Mouse (Mus musculus): ENCODE data around the gene Llgl1. TPM values are rescaled to one million over a fixed set of nuclear protein-coding genes. Genes with fewer than 3 reads are reported as not detected.

Llgl1 gene
- 10 to 100 TPM in 1 of 2 experiments, 1 to 10 TPM in 1; 9.7 to 12.8 TPM for polyA plus RNA-seq (2017; shearing (Covaris generic))

DNA sequence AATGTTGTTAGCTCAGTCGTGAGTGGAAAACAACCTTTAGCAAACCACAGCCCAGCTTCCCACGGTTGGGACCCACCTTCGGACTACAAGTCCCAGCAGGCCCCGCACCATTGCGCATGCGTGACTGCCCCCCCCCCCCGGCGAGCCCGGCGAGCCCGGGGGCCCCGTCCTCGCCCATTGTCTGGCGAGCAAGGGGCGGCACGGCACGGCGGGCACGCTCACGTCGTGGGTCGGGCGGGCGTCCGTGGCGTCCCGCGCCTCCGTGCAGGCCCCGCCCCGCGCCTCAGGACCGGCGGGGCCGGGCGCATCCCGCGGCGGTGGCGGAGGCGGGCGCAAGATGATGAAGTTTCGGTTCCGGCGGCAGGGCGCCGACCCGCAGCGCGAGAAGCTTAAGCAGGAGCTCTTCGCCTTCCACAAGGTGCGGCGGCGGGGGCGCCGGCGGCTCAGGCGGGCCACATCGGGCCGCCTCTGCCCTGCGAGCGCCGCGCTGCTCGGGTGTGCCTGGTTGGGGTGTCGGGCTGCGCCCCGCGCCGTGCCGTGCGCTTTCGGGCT lies at the start of gene Llgl1:
Llgl1 (plus strand) TSS at position 200 of the 552 bp plus-strand sequence.
- peak; percentile 85 for ATAC-seq

DNA sequence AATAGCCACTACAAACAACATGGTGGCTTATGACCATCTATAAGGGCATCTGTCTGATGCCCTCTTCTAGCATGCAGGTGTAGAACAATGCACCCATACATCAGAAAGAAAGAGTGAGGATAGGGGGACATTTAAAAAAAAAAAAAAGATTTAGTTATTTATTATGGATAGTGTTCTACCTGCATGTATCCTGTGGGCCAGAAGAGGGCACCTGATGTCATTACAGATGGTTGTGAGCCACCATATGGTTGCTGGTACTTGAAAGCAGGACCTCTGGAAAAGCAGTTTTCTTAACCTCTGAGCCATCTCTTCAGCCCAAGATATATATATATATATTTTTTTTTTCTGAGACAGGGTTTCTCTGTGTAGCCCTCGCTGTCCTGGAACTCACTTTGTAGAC lies 3.4 kb upstream of the Llgl1 start:
- ATAC-seq = no peak

- peak; percentile 47 for ATAC-seq
These were observed 2.0 kb upstream of the Llgl1 start for GRCm38 (mm10) chr11:60697561-60697960.

DNA sequence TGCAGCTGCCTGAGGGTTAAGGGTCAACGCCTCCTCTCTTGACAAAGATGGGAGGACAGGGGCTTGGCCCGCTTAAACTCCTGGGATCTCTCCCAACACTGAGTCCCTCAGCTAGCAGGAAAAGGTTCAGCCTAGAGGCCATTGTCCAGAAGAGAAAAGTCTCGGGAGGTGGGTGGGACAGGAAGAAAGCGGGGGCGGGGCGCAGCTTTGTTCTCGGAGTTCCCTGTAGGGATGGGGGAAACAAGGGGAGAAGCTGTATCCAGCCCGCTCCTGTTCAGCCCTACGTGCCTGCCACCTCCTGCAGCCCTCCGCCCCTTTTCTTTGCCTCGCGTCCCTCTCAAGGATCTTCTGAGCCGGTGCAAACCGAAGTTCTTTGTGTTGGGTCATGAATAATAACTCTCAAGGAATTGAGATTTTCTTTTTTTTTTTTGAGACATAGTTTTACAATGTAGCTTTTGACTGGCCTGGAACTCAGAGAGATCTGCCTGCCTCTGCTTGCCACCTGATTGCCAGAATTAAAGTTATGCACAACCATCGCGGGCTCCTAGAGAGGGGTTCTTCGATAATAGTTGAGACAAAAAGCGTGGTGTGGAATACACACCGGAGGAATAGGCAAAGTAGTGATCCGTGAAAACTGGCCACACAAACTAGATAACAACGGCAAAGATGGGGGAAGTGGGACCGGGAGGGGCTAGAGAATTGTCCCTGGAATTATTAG lies 558 bp upstream of the Llgl1 start:
- peak; percentile 13 for ATAC-seq

- no peak for ATAC-seq
These were observed 1.0 kb downstream of the Llgl1 start for GRCm38 (mm10) chr11:60700320-60701185.

GRCm38 (mm10) chr11:60701611-60702010 lies 2.1 kb downstream of the Llgl1 start:
- ATAC-seq = no peak

DNA sequence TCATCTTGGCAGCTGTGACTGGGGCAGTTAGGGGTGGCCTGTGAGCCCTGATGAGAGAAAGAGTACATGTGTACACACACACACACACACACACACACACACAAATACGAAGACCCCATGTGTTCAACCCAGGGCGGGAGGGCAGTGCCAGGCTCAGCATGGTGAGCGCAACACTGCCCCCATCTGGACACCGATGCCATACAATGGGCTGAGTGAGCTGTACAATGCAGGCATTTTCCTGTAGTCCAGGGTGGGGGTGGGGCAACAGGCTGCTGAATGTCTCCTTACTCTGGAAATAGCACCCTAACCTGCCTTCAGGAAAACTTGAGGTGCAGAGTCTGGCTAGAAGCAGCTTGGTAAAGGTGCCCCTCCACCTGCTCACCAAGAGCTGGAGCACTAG lies 3.6 kb downstream of the Llgl1 start:
- ATAC-seq = no peak

DNA sequence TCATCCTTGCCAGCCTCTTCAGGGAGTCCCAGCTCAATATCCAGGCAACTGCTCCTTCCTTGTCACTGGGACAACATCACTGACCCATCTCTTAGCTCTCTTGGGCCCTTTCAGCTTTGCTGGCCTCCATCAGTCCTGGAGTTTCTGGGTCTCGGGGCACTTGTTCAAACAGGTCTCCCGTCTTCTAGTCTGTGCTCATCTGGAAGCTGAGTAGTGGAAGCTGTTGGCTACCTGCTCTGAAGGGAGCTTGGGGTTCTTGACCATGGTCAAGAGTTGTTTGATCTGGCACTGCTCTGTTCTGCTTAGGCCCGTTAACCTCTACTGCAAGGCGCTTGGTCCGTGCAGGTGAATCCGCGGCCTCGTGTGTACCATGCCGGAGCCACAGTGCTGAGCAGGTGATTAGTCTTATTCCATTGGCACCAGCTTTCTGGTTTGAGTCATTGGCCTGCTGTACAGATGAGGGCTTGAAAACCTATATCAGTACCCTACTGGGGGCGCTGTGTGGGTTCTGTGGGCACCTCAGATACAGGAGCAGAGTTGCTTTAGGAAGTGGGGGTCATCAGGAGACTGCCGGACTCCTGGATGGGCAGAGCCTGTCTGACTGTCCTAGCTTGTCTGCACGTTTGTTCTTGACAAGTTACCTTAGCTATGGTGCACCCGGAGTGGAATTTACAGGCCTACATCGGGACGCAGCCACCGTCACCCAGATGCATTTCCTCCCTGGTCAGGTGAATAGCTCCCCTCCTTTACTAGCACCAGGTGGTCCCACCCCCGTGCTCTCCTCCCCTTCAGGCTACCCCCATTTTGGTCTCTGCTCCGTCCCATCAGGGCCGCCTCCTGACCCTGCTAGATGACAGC lies 4.7 kb downstream of the Llgl1 start:
- ATAC-seq = no peak

DNA sequence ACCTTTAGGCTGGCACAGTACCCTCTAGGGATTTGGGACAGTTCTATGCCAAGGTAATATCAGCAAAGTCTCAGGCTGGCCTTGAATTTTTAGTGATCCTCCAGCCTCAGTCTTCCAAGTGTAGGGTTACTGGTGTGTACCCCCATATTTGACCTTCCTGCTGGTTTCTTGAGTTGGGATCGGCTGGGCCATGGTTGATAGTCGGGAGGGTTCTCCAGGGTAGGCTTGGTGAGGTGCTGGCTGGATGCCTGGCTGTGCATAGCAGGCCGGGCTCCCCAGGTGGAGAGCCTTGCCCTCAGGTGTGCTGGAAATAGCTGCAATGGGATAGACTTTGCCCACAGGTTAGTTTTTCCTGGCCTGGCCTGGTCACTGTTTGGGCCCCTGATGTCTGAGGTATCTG lies 5.7 kb downstream of the Llgl1 start:
- no peak for ATAC-seq

GRCm38 (mm10) chr11:60706076-60706475 lies 6.6 kb downstream of the Llgl1 start:
- ATAC-seq = no peak

GRCm38 (mm10) chr11:60706696-60707480 lies 7.4 kb downstream of the Llgl1 start:
- no peak for ATAC-seq

DNA sequence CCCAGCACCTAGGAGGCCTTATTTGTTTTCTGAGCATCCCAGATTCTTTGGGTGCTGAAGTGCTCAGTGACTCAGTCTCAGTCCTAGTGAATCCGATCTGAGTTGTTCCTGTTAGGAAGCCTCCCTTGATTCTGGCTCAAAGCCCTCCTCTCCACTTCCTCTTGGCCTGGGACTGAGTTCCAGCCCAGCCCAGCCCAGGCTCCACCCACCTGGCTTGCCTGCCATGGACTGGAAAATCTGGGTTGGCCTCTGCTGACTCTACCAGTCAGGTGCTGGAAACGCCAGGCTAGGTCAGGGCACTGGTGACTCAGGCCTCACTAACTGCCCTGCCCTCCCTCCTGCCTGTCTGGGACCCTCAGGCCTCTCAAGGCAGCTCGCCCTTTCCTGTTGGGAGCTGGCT lies 8.1 kb downstream of the Llgl1 start:
- no peak for ATAC-seq

DNA sequence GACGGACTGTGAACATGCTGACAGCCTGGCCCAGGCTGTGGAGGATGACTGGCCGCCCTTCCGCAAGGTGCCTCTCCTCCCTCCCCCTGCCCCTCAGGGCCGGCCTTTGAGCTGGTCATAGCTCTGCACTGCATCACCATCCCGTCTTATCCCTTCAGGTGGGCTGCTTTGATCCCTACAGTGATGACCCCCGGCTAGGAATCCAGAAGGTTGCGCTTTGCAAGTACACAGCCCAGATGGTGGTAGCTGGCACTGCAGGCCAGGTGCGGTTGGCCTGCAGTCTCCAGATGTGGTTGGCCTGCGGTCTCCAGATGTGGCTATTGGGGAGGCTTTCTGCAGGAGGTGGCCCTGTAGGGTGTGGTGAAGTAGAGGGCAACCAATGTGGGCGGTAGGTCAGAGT lies 9.1 kb downstream of the Llgl1 start:
- ATAC-seq = no peak

GRCm38 (mm10) chr11:60709481-60710465 lies 10.2 kb downstream of the Llgl1 start:
- ATAC-seq = no peak

DNA sequence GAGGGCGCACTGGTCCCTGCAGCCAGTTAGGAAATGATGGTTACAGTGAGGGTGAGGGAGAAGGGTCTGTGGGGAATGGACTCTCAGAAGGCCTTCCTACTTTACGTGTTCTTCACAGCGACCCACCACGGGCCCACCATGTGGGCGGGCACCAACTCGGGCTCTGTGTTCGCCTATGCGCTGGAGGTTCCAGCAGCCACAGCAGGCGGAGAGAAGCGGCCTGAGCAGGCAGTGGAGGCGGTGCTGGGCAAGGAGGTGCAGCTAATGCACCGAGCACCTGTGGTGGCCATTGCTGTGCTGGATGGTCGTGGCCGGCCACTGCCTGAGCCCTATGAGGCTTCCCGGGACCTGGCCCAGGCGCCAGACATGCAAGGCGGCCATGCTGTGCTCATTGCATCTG lies 11.7 kb downstream of the Llgl1 start:
- ATAC-seq = no peak

DNA sequence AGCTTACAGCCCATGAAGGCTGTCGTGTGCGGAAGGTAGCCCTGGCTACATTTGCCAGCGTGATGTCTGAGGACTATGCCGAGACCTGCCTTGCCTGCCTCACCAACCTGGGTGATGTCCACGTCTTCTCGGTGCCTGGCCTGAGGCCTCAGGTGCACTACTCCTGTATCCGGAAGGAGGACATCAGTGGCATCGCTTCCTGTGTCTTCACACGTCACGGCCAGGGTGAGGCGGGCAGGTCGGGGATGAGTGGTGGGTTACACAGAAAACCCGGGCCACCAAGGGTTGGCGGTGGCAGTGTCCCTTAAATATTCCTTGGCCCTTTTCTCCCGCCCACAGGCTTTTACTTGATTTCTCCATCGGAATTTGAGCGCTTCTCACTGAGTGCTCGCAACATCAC lies 12.5 kb downstream of the Llgl1 start:
- ATAC-seq = no peak

DNA sequence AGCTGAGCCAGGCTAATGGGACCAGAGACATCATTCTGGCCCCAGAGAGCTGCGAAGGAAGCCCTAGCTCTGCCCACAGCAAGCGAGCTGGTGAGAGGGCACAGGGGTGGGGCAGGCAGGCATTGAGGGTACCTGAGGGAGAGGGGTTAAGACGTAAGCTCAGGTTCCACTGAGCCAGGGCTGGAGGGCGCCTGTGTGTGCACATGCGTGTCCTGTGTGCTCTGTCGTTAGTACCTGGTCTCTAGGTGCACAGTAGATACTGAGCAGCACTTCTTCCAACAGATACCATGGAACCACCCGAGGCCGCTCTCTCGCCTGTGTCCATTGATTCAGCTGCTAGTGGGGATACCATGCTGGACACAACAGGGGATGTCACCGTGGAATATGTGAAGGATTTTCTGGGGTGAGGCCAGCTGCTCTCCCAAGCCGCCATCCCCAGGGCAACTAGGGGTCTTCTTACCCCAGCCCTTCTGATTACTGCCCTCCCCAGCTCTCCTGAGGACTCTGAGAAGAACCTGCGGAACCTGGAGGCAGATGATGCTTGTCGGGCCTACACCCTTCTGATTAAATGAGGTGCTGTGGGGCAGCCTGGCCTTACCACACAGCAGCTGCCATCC lies 13.2 kb downstream of the Llgl1 start:
- no peak for ATAC-seq

DNA sequence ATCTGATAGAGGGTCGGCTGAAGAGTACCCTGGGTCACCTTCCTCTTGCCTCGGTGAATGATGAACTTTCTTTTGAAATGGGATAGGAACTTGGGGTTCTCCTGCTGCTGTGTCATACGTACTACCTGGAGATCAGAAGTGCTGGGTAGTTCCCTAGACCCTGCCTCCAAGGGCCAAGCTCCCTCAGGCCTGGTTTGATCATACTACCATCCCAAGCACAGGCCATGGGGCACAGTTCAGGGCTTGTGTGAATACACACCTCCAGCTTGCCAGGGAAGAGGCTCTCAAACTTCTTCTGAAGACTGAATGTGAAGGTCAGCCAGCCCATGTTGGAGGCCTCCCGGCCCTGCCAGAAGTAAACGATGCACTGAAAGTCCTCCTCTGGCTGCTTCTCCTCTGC lies 16.3 kb downstream of the Llgl1 start:
- ATAC-seq = no peak

- no peak for ATAC-seq
These were observed 19.7 kb downstream of the Llgl1 start for GRCm38 (mm10) chr11:60719263-60719662.

Measured in CD4-positive, CD25-positive, alpha-beta regulatory T cell, adult 4 months (primary cell).